Mouse (Mus musculus) stomach, postnatal 0 days (tissue): ENCODE measurements around the gene Cfap36.

ENCODE experiments used
- CTCF ChIP-seq: IDR thresholded peaks from 2 replicates; pipeline ENCODE4 v1.5.1; 2016; ENCODE audit warnings: antibody characterized with exemption, low read depth, mild to moderate bottlenecking, moderate library complexity
- EP300 ChIP-seq: optimal IDR thresholded peaks from 2 replicates; pipeline ENCODE3; 2016; ENCODE audit warnings: antibody characterized with exemption

- no peak for TF ChIP-seq CTCF
- TF ChIP-seq EP300, result no peak
These were observed 9.8 kb downstream of the Cfap36 start for GRCm38 (mm10) chr11:29237364-29237763.
